Mouse (Mus musculus) hindbrain, embryonic 13.5 days (tissue): ENCODE results near the gene Slc13a1. TPM values are rescaled to one million over a fixed set of nuclear protein-coding genes. Genes with fewer than 3 reads are reported as not detected.
"Not testable (repeated sequence)": the region's sequence is repeated elsewhere in the genome, so short reads cannot be mapped to it uniquely, and the experiment has no call there.

Experiments
- ATAC-seq: fragments of 200-750 bp; cut with Nextera tagmentation; 2 replicates; pipeline ENCODE4 v1.8.0; 2017; ENCODE audit warnings: moderate TSS enrichment; ENCODE audit not compliant: low FRiP score
- H3K27ac ChIP-seq: fragments of 300-500 bp; sonication (generic); 2 replicates; pipeline ENCODE4 v1.5.1; 2015; ENCODE audit warnings: inconsistent platforms, mild to moderate bottlenecking, moderate library complexity
- H3K27me3 ChIP-seq: fragments of 300-500 bp; sonication (generic); 2 replicates; pipeline ENCODE4 v1.6.1; 2015; ENCODE audit warnings: mild to moderate bottlenecking, inconsistent platforms
- H3K36me3 ChIP-seq: fragments of 300-500 bp; sonication (generic); 2 replicates; pipeline ENCODE4 v1.6.1; 2015; ENCODE audit warnings: mild to moderate bottlenecking, inconsistent platforms
- H3K4me1 ChIP-seq: fragments of 300-500 bp; sonication (generic); replicated peaks from 2 replicates; pipeline ENCODE4 v1.6.1; 2015; ENCODE audit warnings: inconsistent platforms
- H3K4me2 ChIP-seq: fragments of 300-500 bp; sonication (generic); 2 replicates; pipeline ENCODE4 v1.6.1; 2015; ENCODE audit warnings: inconsistent platforms, mild to moderate bottlenecking, moderate library complexity
- H3K4me3 ChIP-seq: fragments of 300-500 bp; sonication (generic); 2 replicates; pipeline ENCODE4 v1.5.1; 2015; ENCODE audit warnings: mild to moderate bottlenecking, inconsistent platforms
- H3K9ac ChIP-seq: fragments of 300-500 bp; sonication (generic); 2 replicates; pipeline ENCODE4 v1.6.1; 2015; ENCODE audit warnings: mild to moderate bottlenecking, inconsistent platforms
- H3K9me3 ChIP-seq: fragments of 300-500 bp; sonication (generic); 2 replicates; pipeline ENCODE4 v1.6.1; 2016; ENCODE audit warnings: inconsistent platforms
- WGBS: fragments of 180-500 bp; shearing (Covaris S2); methylation state at CpG from one replicate; pipeline ENCODE4 v1.1.7; 2015; 5-methylcytosine and 5-hydroxymethylcytosine counted together
- polyA plus RNA-seq: library from polyadenylated mRNA; unstranded; fragments of >200 nt; fragmentation: Nextera tagmentation; extraction: Ambion mirVana; gene quantifications from 2 replicates; pipeline ENCODE4 v1.2.1, GENCODE M21; 2015

The Slc13a1 gene
- 0.13 TPM in 1 of 2 replicates, not detected in the other for polyA plus RNA-seq

GRCm38 (mm10) chr6:24167734-24168327, at the start of gene Slc13a1:
Slc13a1 (minus strand) TSS chr6:24168092.
- 96% methylated on average over 5 of the region's 5 CpGs for WGBS
- ATAC-seq = no peak
- H3K9ac ChIP-seq = no peak within 1 kb of the TSS
- no peak within 1 kb of the TSS for H3K4me2 ChIP-seq
- no peaks in the 10 kb centered on the region for H3K36me3 ChIP-seq
- no peak within 1 kb of the TSS for H3K4me3 ChIP-seq
- H3K27me3 ChIP-seq = no peaks in the 10 kb centered on the region
- no peaks in the 10 kb centered on the region for H3K4me1 ChIP-seq
- no peaks in the 10 kb centered on the region for H3K9me3 ChIP-seq
- no peak within 1 kb of the TSS for H3K27ac ChIP-seq

GRCm38 (mm10) chr6:24207866-24208265, 40.0 kb upstream of the Slc13a1 start:
- Histone ChIP-seq H3K4me3 (no peak overlapping the region), H3K27ac (no peak overlapping the region), H3K9ac (no peak overlapping the region), H3K4me2 (no peak overlapping the region), H3K36me3 (no peaks in the 10 kb centered on the region), H3K9me3 (0 out of 2 replicates have a peak, but pooled peaks cover 3% of the 10 kb centered on the region), H3K27me3 (no peaks in the 10 kb centered on the region), H3K4me1 (no peaks in the 10 kb centered on the region)
- 79% methylated on average over 3 of the region's 3 CpGs for WGBS
- ATAC-seq = no peak

GRCm38 (mm10) chr6:24202226-24202625, 34.3 kb upstream of the Slc13a1 start:
- Histone ChIP-seq H3K4me3 (no peak overlapping the region), H3K27me3 (no peaks in the 10 kb centered on the region), H3K36me3 (no peaks in the 10 kb centered on the region), H3K4me2 (no peak overlapping the region), H3K27ac (no peak overlapping the region), H3K9ac (no peak overlapping the region), H3K9me3 (0 out of 2 replicates have a peak, but pooled peaks cover 3% of the 10 kb centered on the region), H3K4me1 (no peaks in the 10 kb centered on the region)
- ATAC-seq = no peak
- 92% methylated on average over 6 of the region's 6 CpGs for WGBS

GRCm38 (mm10) chr6:24200644-24201484, 33.0 kb upstream of the Slc13a1 start:
- 51% methylated on average over 12 of the region's 12 CpGs for WGBS

GRCm38 (mm10) chr6:24197501-24198195, 29.8 kb upstream of the Slc13a1 start:
- H3K9ac ChIP-seq, H3K4me1 ChIP-seq, H3K4me3 ChIP-seq, H3K9me3 ChIP-seq, H3K27me3 ChIP-seq, H3K36me3 ChIP-seq, H3K4me2 ChIP-seq, H3K27ac ChIP-seq, ATAC-seq: not testable (repeated sequence)
- WGBS = 88% methylated on average over 10 of the region's 10 CpGs

More at GRCm38 (mm10) chr6:24200644-24201484, 33.0 kb upstream of the Slc13a1 start:
- H3K4me3 ChIP-seq = no peak overlapping the region
- 0 out of 2 replicates have a peak, but pooled peaks cover 3% of the 10 kb centered on the region for H3K9me3 ChIP-seq
- H3K27me3 ChIP-seq = no peaks in the 10 kb centered on the region
- H3K4me1 ChIP-seq = no peaks in the 10 kb centered on the region
- no peak for ATAC-seq
- no peak overlapping the region for H3K9ac ChIP-seq
- H3K27ac ChIP-seq = no peak overlapping the region
- no peaks in the 10 kb centered on the region for H3K36me3 ChIP-seq
- H3K4me2 ChIP-seq = no peak overlapping the region

GRCm38 (mm10) chr6:24196406-24196805, 28.5 kb upstream of the Slc13a1 start:
- not testable (repeated sequence) for ATAC-seq, H3K4me2 ChIP-seq, H3K9me3 ChIP-seq, H3K27ac ChIP-seq, H3K9ac ChIP-seq, H3K4me3 ChIP-seq, H3K36me3 ChIP-seq, H3K4me1 ChIP-seq, H3K27me3 ChIP-seq
- 35% methylated on average over 5 of the region's 5 CpGs for WGBS

- H3K4me1 ChIP-seq = no peaks in the 10 kb centered on the region
- no peaks in the 10 kb centered on the region for H3K36me3 ChIP-seq
- H3K9me3 ChIP-seq = no peaks in the 10 kb centered on the region
- no peak for ATAC-seq
- H3K27ac ChIP-seq = no peak overlapping the region
- no peak overlapping the region for H3K4me3 ChIP-seq
- H3K9ac ChIP-seq = no peak overlapping the region
- WGBS = 87% methylated on average over 3 of the region's 3 CpGs
- H3K4me2 ChIP-seq = no peak overlapping the region
- H3K27me3 ChIP-seq = no peaks in the 10 kb centered on the region
Observed at GRCm38 (mm10) chr6:24183439-24183838, 15.5 kb upstream of the Slc13a1 start.

GRCm38 (mm10) chr6:24175393-24175792, 7.5 kb upstream of the Slc13a1 start:
- ATAC-seq = no peak
- WGBS = 87% methylated on average over 3 of the region's 3 CpGs
- Histone ChIP-seq H3K4me1 (no peaks in the 10 kb centered on the region), H3K27me3 (no peaks in the 10 kb centered on the region), H3K9me3 (no peaks in the 10 kb centered on the region), H3K9ac (no peak overlapping the region), H3K27ac (no peak overlapping the region), H3K4me2 (no peak overlapping the region), H3K4me3 (no peak overlapping the region), H3K36me3 (no peaks in the 10 kb centered on the region)

GRCm38 (mm10) chr6:24173951-24174350, 6.1 kb upstream of the Slc13a1 start:
- Histone ChIP-seq H3K4me3 (no peak overlapping the region), H3K27ac (no peak overlapping the region), H3K9me3 (no peaks in the 10 kb centered on the region), H3K36me3 (no peaks in the 10 kb centered on the region), H3K4me2 (no peak overlapping the region), H3K4me1 (no peaks in the 10 kb centered on the region), H3K27me3 (no peaks in the 10 kb centered on the region), H3K9ac (no peak overlapping the region)
- no peak for ATAC-seq

- H3K9me3 ChIP-seq = no peaks in the 10 kb centered on the region
- H3K4me2 ChIP-seq = no peak overlapping the region
- H3K27me3 ChIP-seq = no peaks in the 10 kb centered on the region
- H3K4me3 ChIP-seq = no peak overlapping the region
- no peaks in the 10 kb centered on the region for H3K4me1 ChIP-seq
- ATAC-seq = no peak
- H3K9ac ChIP-seq = no peak overlapping the region
- 45% methylated on average over 2 of the region's 2 CpGs for WGBS
- H3K27ac ChIP-seq = no peak overlapping the region
- no peaks in the 10 kb centered on the region for H3K36me3 ChIP-seq
Observed at GRCm38 (mm10) chr6:24172736-24173135, 4.8 kb upstream of the Slc13a1 start.

- Histone ChIP-seq H3K4me1 (no peaks in the 10 kb centered on the region), H3K27me3 (no peaks in the 10 kb centered on the region), H3K9ac (no peak overlapping the region), H3K9me3 (no peaks in the 10 kb centered on the region), H3K4me2 (no peak overlapping the region), H3K4me3 (no peak overlapping the region), H3K27ac (no peak overlapping the region), H3K36me3 (no peaks in the 10 kb centered on the region)
- no peak for ATAC-seq
- WGBS = 91% methylated on average over 6 of the region's 6 CpGs
Observed at GRCm38 (mm10) chr6:24166772-24167171, 1.1 kb downstream of the Slc13a1 start.

GRCm38 (mm10) chr6:24165249-24165648, 2.6 kb downstream of the Slc13a1 start:
- WGBS = 59% methylated on average over 3 of the region's 3 CpGs
- no peaks in the 10 kb centered on the region for H3K4me1 ChIP-seq
- H3K36me3 ChIP-seq = no peaks in the 10 kb centered on the region

More at GRCm38 (mm10) chr6:24165249-24165648, 2.6 kb downstream of the Slc13a1 start:
- Histone ChIP-seq H3K4me3 (no peak overlapping the region), H3K9me3 (no peaks in the 10 kb centered on the region), H3K4me2 (no peak overlapping the region), H3K27ac (no peak overlapping the region), H3K27me3 (no peaks in the 10 kb centered on the region), H3K9ac (no peak overlapping the region)
- no peak for ATAC-seq
